Mouse (Mus musculus): Measurements from ENCODE around the gene Pard6b.

GRCm38 (mm10) chr2:168045771-168046170 is 35.0 kb upstream of the Pard6b start:
- TF ChIP-seq CTCF (IDR thresholded peaks at IDR 0.05; ENCODE audit: low read depth, low read length) (no peak), POLR2A (IDR thresholded peaks at IDR 0.05; ENCODE audit: borderline replicate concordance, low read depth, low read length) (no peak)
